Mouse (Mus musculus): Measurements from ENCODE around the gene Sema5b.
"Not testable (repeated sequence)": the region's sequence is repeated elsewhere in the genome, so short reads cannot be mapped to it uniquely, and the experiment has no call there.

Sema5b gene

DNA sequence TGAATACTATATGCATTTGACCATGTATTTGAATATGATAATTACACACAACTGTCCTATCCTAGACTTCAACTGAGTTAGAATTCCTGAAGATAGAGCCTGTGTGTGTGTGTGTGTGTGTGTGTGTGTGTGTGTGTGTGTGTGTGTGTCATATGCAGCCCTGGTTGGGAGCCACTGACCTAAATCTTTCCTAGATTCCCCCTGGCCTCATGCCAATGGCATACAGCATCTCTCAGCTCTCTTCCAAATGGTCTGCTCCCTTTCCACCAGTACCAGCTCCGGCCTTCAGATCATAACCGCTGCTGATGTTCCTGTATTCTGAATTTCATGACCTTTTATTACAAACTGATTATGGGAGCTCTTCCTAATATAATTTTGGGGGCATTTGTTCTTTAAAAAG lies 8.4 kb downstream of the Sema5b start:
- DNase-seq (ENCODE audit: low read depth, low spot score), result no peak

- peak; percentile 9 for DNase-seq (ENCODE audit: low read depth, low spot score)
Measured at GRCm38 (mm10) chr16:35555596-35556482, 14.9 kb downstream of the Sema5b start.

GRCm38 (mm10) chr16:35557038-35557437 lies 16.1 kb downstream of the Sema5b start:
- DNase-seq (ENCODE audit: low read depth, low spot score), result peak; percentile 31

DNA sequence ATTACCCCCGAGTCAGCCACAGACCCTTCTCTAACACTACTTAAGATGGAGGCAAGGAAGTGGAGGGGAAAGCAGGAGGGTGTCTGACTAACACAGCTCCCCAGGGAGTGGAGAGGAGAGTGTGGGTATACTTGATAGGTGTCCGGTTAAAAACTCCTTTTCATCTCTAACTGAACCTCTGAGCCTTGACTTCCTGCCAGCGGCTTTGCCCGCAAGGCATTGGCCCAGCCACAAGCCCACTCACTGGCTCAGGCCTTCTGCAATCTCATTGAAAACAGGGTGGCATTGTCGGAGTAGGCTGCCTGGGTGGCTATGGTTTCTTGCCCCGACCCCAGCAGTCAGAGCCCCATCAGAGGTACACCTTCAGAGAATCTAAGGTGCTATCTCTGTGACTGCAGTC lies 20.6 kb downstream of the Sema5b start:
- no peak for DNase-seq (ENCODE audit: low read depth, low spot score)

- DNase-seq (ENCODE audit: low read depth, low spot score), result no peak
Measured at GRCm38 (mm10) chr16:35564246-35564905, 23.4 kb downstream of the Sema5b start.

- DNase-seq (ENCODE audit: low read depth, low spot score), result not testable (repeated sequence)
Measured at GRCm38 (mm10) chr16:35565601-35566000, 24.7 kb downstream of the Sema5b start.

DNA sequence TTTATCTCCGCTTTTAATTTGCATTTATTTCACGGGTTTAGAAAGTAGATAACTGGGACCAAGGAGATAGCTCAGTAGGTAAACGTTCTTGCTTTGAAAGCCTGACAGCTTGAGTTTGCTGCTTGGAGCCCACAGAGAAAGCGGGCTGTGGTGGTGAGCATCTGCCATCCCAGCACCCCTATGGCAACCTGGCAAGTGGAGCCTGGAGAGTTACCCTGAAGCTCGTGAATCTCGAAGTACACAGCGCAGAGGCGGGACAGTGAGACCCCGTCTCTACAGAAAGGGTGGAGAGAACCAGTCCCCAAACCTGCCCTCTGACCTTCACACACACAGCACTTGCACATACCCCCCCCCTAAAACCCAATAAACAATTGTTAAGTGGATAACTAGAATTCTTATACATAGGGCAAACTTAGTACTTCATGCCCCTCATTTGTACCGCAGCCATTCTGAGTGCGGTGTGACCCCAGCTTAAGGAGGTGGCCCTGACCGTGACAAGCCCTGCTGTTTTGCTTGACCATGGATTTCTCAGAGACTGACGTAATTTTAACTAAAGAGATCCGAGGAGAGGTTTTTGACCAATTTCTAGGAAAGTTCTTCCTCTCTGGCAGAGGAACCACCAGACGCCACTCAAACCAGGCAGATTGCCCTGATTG lies 27.4 kb downstream of the Sema5b start:
- no peak for DNase-seq (ENCODE audit: low read depth, low spot score)

GRCm38 (mm10) chr16:35569347-35569746 lies 28.4 kb downstream of the Sema5b start:
- no peak for DNase-seq (ENCODE audit: low read depth, low spot score)

DNA sequence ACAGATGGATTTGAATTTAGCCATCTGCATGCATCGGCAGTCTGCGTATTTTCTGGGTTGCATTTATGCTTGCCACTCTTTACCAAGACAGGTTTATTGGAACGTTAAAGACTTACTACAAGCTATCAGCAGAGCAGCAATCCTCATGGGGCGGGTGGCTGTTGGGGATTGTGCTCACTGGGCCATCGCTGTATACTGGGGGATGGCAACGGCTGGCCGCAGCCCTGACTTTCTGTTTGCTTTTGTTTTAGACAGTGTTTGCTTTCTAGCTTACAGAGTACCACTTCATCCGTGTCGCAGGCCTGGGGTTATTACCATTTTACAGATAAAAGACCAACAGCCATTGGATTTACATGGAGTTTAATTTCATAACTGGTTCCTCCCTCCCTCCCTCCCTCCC lies 28.8 kb downstream of the Sema5b start:
- no peak for DNase-seq (ENCODE audit: low read depth, low spot score)

- no peak for DNase-seq (ENCODE audit: low read depth, low spot score)
Measured at GRCm38 (mm10) chr16:35570627-35571026, 29.7 kb downstream of the Sema5b start.

GRCm38 (mm10) chr16:35573586-35573985 lies 32.6 kb downstream of the Sema5b start:
- DNase-seq (ENCODE audit: low read depth, low spot score), result no peak

- no peak for DNase-seq (ENCODE audit: low read depth, low spot score)
Measured at GRCm38 (mm10) chr16:35577181-35577941, 36.4 kb downstream of the Sema5b start.

DNA sequence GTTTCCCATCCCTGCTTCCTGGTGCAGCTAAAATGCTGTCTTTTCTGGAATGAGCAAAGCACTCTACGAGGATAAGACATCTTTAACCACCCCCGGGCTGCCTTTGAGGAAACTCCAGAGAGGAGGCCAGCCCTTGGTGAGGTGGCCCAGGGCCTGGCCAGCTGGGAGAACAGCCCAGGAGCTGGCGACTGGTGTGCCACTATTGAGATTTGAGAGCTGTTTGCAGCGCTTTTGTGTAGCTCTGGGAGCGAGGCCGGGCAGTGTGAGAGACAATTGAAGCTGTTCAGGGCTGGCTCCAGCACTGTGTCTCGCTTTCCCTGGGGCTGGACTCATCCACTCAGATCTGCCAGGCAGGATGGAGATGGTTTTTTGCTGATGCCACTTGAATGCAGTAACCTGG lies 40.4 kb downstream of the Sema5b start:
- DNase-seq (ENCODE audit: low read depth, low spot score), result no peak

DNA sequence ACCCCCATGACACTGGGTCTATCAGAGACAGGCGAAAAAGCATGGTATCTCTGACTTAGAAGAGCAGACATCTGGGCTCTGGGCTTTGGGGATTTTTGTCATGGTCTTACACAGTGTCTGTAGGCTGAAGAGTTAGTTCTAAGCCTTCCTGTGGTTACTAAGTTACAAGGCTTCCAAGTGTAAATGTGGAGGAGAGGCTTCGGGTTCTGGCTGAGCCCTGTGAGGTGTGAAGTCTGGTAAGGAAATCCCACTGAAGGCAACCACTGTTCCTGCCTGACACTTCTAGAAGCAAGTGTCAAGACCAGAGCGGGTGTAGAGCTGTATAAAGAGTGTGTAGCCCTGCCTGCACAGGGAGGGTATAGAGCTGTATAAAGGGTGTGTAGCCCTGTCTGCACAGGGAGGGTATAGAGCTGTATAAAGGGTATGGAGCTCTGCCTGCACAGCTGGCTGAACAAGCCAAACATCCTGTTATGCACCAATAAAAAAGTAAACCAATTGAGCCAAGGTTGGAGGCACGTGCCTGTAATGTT lies 42.7 kb downstream of the Sema5b start:
- DNase-seq (ENCODE audit: low read depth, low spot score), result no peak

GRCm38 (mm10) chr16:35585126-35585694 lies 44.3 kb downstream of the Sema5b start:
- no peak for DNase-seq (ENCODE audit: low read depth, low spot score)

- DNase-seq (ENCODE audit: low read depth, low spot score), result no peak
Measured at GRCm38 (mm10) chr16:35587046-35587779, 46.3 kb downstream of the Sema5b start.

GRCm38 (mm10) chr16:35587866-35588465 lies 47.0 kb downstream of the Sema5b start:
- DNase-seq (ENCODE audit: low read depth, low spot score), result no peak

GRCm38 (mm10) chr16:35588731-35589151 lies 47.8 kb downstream of the Sema5b start:
- DNase-seq (ENCODE audit: low read depth, low spot score), result no peak

- no peak for DNase-seq (ENCODE audit: low read depth, low spot score)
Measured at GRCm38 (mm10) chr16:35591756-35592155, 50.8 kb downstream of the Sema5b start.
